Mouse (Mus musculus) kidney, postnatal 25 days (tissue): ENCODE measurements at regions not wholly inside any gene's neighbourhood (a gene's known extent, or its start where the extent isn't known, plus 50 kb on each side); places are given as distances from the start of the nearest gene placed in this dataset.

Experiments
- DNase-seq, 2 experiments: peaks; one replicate each; pipeline ENCODE4 v3.0.0; 2021; ENCODE audit warnings: mixed read lengths in 2 of 2

DNA sequence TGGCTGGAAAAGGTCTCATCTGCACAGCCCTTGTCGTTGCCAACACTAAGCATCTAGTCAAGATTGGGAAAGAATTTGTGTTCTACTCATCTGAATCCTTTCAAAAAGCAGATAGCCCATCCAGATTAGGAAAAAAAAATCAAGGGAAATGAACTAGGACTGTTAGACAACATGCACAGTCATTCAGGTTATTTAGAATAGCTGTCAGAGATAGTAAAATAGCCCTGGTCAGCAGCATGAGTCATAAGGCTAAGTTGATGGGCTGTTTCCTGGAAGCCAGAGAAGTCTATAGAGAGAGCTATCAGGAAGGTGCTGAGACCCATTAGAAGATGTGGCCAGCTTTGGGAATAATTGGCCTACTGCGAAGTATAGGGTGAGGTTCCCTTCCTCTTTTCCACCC is 1447.4 kb downstream of the Slc22a22 start:
- no peak for DNase-seq

DNA sequence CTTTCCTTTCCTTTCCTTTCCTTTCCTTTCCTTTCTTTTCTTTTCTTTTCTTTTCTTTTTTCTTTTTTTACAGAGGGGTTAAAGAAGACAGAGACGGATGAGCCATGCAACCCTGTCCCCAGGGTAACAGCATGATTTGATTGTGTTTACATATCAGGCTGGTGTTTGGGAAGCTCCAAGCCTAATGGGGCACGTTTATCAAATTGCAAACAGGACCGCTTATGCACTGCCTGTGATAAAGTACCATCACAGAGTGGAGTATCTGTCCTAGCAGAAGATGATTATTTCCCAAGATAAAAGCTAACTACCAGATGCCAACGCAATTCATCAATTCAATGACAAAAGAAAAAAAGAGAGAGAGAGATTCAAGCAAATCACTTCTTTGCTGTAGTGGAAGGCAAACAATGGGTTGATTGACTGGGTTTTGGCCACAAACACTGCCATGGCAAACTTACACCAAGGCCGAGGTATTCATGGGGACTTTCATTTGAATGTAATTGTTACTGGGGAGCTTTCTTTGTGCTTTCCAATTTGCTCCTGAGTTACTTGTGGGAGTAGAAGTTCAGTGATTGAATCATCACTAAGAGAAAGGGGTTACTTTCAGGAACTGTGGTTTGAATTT is 1450.1 kb downstream of the Slc22a22 start:
- no peak for DNase-seq

DNA sequence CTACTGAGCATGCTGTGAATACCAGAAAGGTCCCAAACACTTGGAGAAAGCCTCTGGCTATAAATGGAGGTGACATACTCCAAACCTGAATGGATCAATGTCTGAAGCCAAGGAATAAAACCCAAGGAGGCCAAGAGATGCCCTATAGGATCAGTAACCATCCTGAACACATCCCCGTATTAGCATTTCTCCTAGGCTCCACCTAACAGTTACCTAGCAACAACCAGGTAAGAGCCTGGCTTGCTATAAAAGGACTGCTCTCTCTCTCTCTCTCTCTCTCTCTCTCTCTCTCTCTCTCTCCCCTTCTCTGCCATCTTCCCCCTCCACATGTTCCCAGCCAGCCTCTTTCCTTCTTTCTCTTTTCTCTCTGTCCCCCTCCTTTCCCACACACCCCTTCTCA is 1452.7 kb downstream of the Slc22a22 start:
- DNase-seq = no peak

DNA sequence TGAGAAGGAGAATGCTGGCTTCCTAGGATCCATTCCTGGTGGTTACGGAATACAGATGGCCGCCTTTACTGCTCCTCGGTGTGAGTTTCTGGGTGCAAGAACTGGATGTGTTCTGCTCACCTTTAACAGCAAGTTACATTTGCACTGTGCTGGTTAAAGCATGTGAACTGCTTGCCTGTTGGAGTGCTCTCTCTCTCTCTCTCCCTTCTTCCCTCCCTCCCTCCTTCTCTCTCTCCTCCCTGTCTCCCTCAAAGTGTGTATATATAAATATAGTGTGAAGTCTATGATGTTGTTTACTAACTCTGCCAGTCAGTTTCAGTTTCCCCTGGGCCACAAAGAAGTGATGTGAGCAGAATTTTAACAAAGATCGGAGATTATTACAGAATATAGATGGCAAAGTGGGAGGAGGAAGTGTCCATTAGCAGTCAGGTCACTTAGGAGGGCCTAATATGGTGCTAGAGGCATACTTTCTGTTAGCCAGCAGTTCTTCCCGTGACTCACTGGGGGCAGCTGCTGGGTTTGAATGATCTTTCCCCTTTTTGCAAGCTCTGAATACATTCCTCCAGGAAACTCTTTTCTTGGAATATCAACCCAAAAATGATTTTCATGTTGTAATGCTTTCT is 1453.5 kb downstream of the Slc22a22 start:
- DNase-seq = no peak

DNA sequence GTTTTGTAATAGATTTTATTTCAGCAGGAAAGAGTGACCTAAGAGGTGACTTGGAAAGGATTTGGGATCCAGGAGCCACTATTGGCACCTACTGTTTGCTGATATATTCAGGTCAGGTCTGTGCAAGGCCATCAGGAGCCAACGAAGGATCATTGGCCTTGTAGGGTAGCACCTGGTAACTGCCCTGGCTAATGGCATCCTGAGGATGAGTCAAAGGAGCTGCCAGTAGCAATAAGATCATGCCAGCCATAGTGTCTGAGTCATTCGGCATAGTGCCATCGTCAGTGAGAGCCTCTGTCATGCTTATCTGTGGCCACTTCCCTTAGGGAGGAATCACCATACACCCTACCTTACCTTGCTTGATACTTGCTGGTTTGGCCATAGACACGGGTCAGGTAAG is 1455.1 kb downstream of the Slc22a22 start:
- no peak for DNase-seq

DNA sequence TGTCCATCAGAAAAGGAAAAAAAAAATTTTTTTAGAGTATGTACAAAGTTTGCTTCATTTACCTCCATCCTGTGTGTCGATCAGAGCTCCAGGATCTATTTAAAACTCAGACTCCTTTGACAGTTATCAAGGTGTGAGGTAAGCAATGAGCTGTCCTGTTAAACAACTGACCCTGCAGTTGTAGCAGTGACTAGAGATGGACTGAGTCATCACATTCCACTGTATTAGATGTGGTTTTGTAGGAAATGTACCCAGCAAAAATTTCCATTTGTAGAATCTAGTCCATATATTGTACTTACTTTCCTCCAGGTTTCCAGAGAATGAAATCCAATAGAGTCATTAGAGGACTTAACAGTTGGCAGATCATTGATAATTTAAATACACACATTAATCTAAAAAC is 1459.3 kb downstream of the Slc22a22 start:
- DNase-seq = no peak

DNA sequence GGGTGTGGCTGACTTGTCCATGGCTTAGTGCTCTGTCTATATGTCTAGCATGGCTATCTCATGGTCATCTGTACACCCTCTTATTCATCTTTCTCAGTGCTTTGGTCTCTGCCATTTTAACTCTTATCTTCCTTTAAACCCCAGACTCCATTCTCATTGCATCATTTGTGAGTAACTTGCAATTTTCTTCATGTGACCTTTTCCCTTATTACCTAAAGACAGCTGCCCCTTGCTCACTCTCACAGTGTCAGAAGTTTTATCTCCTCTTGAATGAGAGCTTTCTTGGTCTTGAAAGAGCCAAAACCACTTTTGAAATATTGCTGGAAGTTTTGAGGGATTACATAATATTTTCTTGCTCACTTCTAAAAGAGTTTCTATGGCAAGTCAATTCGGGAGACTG is 1459.9 kb downstream of the Slc22a22 start:
- no peak for DNase-seq

DNA sequence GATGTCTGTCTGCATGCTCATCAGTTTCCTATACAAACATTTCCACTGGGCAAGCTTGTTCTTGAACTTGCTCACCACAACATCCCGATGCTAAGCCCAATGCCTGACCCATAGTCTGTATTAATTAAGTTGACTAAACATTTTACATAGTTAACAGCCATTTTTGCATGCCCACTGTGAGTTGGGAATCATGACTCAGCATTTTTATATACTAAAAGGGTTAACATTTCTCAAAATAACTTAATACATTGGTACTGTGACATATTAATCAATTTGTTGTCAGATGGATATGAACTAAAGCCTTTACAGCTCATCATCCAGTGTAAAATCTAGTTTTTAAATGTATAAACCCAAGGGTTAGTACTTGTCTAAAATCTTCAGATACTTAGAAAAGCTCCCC is 1461.4 kb downstream of the Slc22a22 start:
- no peak for DNase-seq

DNA sequence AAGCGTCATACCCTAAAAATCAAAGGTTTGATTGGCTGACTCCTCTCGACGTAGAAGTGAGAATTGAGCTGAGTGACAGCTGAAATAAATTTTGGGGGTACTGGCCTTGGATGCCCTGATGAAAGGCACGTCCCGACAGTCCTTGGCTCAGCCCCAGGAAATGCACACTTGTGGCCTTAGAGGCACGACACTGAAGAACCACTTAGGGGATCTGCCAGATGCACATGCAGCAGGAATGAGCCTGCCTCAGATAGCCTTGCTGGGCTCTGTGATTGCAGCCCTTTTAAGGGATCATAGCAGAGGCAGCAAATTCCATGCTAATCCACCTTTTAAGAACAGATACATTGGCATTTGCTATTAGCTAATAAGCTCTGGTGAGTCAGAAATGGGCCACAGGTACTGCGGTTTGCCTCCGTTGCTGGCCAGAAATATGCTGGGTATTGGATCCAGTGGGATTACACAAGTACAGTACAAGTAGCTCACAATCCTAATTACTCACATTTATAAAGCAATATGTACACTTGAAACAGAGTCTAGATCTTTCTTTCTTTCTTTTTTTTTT is 1463.3 kb downstream of the Slc22a22 start:
- no peak for DNase-seq

DNA sequence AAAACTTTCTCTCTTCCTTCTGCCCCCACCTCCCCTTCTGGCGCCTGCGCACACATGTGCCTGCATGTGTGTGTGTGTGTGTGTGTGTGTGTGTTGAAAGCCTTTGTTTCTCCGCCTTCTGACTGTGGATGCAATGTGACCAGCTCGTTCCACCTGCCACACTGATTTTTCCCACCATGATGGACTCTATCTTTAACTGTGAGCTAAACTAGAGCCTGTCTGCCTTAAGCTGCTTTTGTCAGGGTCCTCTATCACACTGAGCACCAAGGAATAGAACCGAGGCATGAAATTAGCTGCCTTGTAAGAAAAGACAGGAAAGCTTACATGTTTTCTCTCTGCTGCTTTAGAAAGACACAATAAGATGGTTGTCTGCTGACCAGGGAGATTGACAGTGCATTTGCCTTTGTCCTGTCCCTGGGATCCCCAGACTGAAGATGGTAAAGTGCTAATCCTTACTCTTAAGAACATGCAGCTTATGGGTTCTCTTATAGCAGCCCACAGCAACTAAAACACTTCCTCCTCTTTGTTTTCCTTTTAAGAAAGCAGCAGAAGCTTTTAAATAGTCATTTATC is 1468.7 kb downstream of the Slc22a22 start:
- DNase-seq = no peak

DNA sequence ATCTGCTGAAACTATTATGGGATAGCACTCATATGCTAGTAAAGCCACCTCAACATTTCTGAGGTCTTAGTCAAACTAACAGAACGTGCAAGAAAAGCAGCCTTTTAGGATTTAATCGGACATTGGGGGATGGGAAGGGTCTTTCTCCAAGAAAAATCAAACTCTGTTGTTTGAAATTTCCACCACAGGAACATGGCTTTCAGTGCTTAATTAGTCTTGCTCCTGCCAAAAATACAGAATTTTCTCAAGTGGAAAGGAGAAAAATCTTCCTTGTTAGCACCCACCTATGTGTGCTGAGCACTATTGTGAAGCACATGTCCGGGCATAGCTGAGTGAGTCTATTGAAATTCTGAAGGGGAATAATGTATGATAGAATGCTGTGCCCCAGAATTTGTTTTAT is 1470.0 kb downstream of the Slc22a22 start:
- no peak for DNase-seq

DNA sequence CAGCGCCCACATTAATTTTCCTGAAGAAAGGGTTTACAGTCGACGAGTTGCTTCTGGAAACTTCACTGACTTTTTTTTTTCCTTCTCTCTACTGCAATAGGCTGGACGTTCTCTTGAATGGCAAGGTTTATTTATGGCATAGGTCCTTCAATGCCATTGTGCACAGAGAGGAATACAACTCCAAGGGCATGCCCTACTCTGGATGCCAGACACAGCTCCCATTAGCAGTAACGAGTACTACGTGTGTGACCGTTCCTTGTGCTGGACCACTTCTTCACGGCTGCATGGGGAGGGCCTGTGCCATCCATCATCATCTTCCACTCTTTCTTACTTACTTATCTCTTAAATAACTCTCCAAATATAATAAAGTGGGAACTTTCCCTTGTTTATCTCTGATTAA is 1472.1 kb downstream of the Slc22a22 start:
- DNase-seq = no peak

DNA sequence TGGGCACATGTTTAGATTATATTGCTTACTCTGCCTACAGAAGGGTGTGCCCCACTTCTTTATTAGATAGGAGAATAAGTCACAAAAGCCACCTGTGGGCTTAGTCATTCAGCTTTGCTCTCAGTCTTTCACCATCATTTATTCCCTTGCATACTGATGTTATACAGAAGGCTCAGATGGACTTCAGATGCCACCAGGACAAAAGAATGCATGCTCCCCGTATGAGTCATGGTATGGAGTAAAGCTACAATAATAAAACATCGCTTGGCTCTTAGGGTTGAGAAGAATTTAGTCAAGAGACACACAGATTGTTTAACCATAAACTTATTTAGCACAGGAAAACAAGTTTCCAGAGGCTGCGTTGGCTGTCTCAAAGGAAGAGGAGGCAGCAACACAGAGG is 1473.5 kb downstream of the Slc22a22 start:
- DNase-seq = no peak

DNA sequence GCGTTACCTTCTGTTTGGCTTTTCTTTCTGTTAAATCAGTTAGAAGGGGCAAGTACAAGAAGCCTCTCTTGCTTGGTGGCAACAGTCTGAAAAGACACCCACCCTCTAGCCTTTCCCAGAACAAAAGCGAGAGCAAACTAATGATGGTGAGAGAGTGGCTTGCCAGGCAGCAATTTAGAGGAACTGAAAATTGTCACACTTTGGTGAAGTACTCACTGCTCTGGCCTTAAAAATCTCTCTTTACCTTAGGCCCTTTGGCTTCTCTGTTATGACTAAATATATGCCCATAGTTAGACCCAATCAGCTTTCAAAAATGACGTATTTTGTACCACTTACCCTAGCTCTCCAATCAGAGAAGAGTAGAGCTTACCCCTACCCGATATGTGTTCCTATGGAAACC is 1477.8 kb downstream of the Slc22a22 start:
- DNase-seq = no peak

DNA sequence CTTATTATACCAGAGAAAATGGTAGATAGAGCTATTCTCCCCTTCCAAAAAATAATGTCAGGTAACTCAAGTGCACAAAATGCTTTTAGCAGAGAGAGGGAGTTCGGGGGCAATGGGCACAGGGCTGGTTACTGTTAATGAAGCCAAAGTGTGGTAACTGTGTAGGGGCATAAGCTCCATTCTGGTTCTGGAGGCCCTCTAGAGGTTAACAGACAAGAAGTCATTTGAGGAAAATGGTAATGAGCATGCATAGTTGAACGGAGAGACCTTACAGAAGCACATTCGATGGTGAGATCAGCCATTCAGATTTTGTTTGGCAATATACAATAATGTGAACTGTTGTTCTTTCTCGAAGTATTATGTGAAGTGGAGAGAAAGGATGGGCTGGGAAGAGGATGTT is 1479.4 kb downstream of the Slc22a22 start:
- DNase-seq = no peak

DNA sequence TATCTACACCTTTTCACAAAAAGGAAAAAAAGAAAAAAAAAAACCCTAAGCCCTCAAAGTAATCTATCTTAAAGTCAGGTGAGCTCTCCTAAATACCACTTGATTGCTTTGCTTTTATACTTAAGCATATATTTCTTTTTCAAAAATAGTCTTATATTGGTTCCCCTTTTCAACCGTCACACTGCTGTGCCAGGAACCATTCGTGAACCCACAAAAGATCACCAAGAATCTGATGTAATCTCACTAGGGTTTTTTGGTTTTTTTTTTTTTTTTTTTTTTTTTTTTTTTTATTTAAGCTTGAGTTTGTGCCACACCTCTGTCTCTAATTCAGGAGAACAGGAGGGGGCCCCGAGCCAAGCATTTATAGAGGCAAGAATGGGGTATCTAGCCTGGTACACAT is 1482.7 kb downstream of the Slc22a22 start:
- DNase-seq = no peak

DNA sequence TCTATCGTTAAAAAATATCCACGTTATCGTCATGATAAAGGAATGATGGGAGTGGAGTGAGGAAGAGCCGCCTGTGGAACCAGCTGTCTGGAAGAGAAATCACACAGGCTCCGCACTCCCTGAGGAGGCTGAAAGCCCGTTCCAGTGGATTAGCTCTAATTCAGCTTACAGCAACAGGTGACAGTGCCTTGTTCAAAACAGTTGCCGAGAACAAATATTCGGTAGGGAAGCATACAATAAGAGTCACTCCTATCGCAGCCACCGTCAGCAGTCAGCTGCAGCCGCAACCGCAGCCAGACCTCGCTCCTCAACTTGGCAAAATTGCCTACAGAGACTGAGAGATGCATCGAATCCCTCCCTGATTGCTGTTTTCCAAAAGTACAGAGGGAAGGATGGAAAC is 1501.6 kb downstream of the Slc22a22 start:
- no peak for DNase-seq

DNA sequence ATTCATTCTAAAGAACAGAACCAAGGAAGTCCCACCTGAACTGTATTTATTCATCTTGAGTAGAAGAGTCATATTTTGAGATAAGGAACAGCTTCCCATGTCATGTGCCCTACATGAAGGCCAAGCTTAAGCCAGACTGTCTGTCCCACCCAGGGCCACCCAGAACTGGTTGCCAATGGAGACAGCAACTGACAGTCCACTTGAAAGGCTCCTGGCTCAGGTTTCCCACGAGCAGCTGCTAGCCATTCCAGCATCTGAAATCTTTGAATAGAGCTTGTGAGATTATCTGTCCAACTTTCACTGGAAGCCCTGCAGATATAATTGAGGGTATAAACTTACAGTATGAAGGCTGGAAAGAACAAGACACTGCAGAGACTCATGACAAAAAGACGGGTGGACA is 1510.6 kb downstream of the Slc22a22 start:
- DNase-seq = no peak

DNA sequence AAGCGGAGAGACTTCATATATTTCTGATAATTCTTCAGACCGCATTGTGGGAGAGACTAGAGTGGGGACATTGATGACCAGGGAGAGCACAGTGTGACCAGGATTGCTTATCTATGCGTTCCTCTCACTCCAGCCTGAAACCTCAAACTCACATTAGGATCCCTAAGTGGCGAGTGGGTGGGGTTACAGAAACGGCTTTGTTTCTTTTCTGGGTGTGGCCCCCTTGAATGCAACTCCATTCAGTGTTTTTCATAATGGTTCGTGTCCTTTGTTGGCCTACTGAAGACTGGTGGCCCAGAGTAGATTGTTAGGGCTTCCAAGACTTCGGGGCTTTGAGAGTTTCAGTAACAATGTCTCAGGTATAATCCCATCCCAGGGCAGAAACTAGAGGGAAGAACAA is 1512.1 kb downstream of the Slc22a22 start:
- DNase-seq = no peak

DNA sequence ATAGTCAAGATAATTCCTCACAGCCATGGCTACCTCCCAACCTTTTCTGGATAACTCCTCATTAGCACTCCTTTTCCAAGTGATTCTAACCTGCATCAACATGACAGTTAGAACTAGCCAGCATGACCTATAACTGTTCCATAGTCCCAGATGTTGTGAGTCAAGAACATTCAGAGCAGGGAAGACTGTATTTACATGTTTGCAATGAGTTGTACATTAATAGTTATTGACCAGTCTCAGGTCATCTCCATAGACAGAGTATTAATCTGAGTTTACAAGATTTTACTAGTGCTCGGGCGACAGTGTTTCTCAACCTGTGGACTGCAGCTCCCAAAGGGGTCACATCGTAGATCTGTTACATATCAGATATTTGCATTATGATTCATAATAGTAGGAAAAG is 1515.3 kb downstream of the Slc22a22 start:
- no peak for DNase-seq
